Mouse (Mus musculus) MEL (cell line): ENCODE data around the gene Slc12a8. TPM values are rescaled to one million over a fixed set of nuclear protein-coding genes. Genes with fewer than 3 reads are reported as not detected.

Experiments used
- DNase-seq: peaks from one replicate; pipeline ENCODE4 v3.0.0; 2011; ENCODE audit warnings: low read depth, low spot score
- H3K27ac ChIP-seq: 2 replicates; pipeline ENCODE4 v1.5.1; 2012; ENCODE audit warnings: low read depth, mild to moderate bottlenecking, control low read depth, low read length, moderate library complexity; ENCODE audit not compliant: control insufficient read depth
- H3K27me3 ChIP-seq, 2 experiments: fragments of 150-350 bp in 1 of 2; sonication (generic) in 1 of 2; 2 replicates each; pipeline ENCODE4 v1.6.1; 2012; ENCODE audit warnings: low read length in 2 of 2, mild to moderate bottlenecking in 2 of 2, improper control_type of control experiment in 1 of 2, moderate library complexity in 1 of 2; ENCODE audit not compliant: insufficient read depth in 2 of 2, control insufficient read depth in 1 of 2
- H3K36me3 ChIP-seq, 2 experiments: 2 replicates each; pipeline ENCODE4 v1.6.1; 2012 to 2014; ENCODE audit warnings: low read length in 2 of 2, improper control_type of control experiment in 1 of 2, inconsistent platforms in 1 of 2, mild to moderate bottlenecking in 1 of 2; ENCODE audit not compliant: insufficient read depth in 2 of 2, control insufficient read depth in 1 of 2
- H3K4me1 ChIP-seq, 2 experiments: fragments of 150-350 bp in 1 of 2; sonication (generic) in 1 of 2; 2 replicates each; pipeline ENCODE4 v1.6.1; 2012; ENCODE audit warnings: low read length in 2 of 2, improper control_type of control experiment in 1 of 2, mild to moderate bottlenecking in 1 of 2; ENCODE audit not compliant: insufficient read depth in 2 of 2, control insufficient read depth in 1 of 2
- H3K4me3 ChIP-seq, 2 experiments: fragments of 150-350 bp in 1 of 2; sonication (generic) in 1 of 2; 2 replicates each; pipeline ENCODE4 v1.5.1; 2012; ENCODE audit warnings: low read depth in 2 of 2, low read length in 2 of 2, mild to moderate bottlenecking in 2 of 2, moderate library complexity in 2 of 2, control low read depth in 1 of 2, improper control_type of control experiment in 1 of 2; ENCODE audit not compliant: control insufficient read depth in 1 of 2, insufficient read depth in 1 of 2
- H3K79me2 ChIP-seq: 2 replicates; pipeline ENCODE4 v1.6.1; 2012; ENCODE audit warnings: mild to moderate bottlenecking, low read length, moderate library complexity; ENCODE audit not compliant: control insufficient read depth, poor library complexity, insufficient read depth
- H3K9ac ChIP-seq: 2 replicates; pipeline ENCODE4 v1.6.1; 2012; ENCODE audit warnings: low read depth, mild to moderate bottlenecking, control low read depth, low read length, moderate library complexity; ENCODE audit not compliant: control insufficient read depth, poor library complexity, severe bottlenecking
- H3K9me3 ChIP-seq: fragments of 150-350 bp; sonication (generic); replicated peaks from 2 replicates; pipeline ENCODE4 v1.6.1; 2012; ENCODE audit warnings: mild to moderate bottlenecking, low read length, improper control_type of control experiment, moderate library complexity; ENCODE audit not compliant: insufficient read depth
- CHD2 ChIP-seq: IDR thresholded peaks from 2 replicates; pipeline ENCODE4 v1.6.1; 2011; ENCODE audit warnings: low read length, improper control_type of control experiment
- CTCF ChIP-seq, 3 experiments: IDR thresholded peaks in 2 of 3; conservative IDR thresholded peaks in 1 of 3; 2 replicates each; pipeline ENCODE4 v1.5.1; 2011 to 2012; ENCODE audit warnings: low read length in 3 of 3, low read depth in 2 of 3, mild to moderate bottlenecking in 2 of 3, improper control_type of control experiment in 1 of 3, inconsistent platforms in 1 of 3, mixed read lengths in 1 of 3, moderate library complexity in 1 of 3; ENCODE audit not compliant: control insufficient read depth in 1 of 3, insufficient read depth in 1 of 3, poor library complexity in 1 of 3, severe bottlenecking in 1 of 3
- ELF1 ChIP-seq: IDR thresholded peaks from 2 replicates; pipeline ENCODE4 v1.6.1; 2014; ENCODE audit warnings: low read depth, mild to moderate bottlenecking, inconsistent platforms, low read length, improper control_type of control experiment, moderate library complexity
- ETS1 ChIP-seq: IDR thresholded peaks from 2 replicates; pipeline ENCODE4 v1.6.1; 2012; ENCODE audit warnings: low read depth, mild to moderate bottlenecking, inconsistent platforms, low read length, improper control_type of control experiment, moderate library complexity
- GABPA ChIP-seq: IDR thresholded peaks from 2 replicates; pipeline ENCODE4 v1.6.1; 2012; ENCODE audit warnings: low read depth, mild to moderate bottlenecking, inconsistent platforms, low read length, improper control_type of control experiment, moderate library complexity
- GATA1 ChIP-seq: IDR thresholded peaks from 2 replicates; pipeline ENCODE4 v1.6.1; 2011; ENCODE audit warnings: low read depth, low read length, improper control_type of control experiment
- HCFC1 ChIP-seq: IDR thresholded peaks from 2 replicates; pipeline ENCODE4 v1.6.1; 2012; ENCODE audit warnings: low read depth, mild to moderate bottlenecking, inconsistent platforms, low read length, improper control_type of control experiment, moderate library complexity
- KAT2A ChIP-seq: conservative IDR thresholded peaks from 2 replicates; pipeline ENCODE4 v1.6.1; 2012; ENCODE audit warnings: low read depth, low read length, improper control_type of control experiment, inconsistent platforms
- MAFK ChIP-seq: IDR thresholded peaks from 2 replicates; pipeline ENCODE4 v1.6.1; 2011; ENCODE audit warnings: low read depth, mild to moderate bottlenecking, low read length, improper control_type of control experiment, borderline replicate concordance
- MAZ ChIP-seq: IDR thresholded peaks from 2 replicates; pipeline ENCODE4 v1.6.1; 2012; ENCODE audit warnings: low read depth, mild to moderate bottlenecking, inconsistent platforms, low read length, improper control_type of control experiment
- MEF2A ChIP-seq: IDR thresholded peaks from 2 replicates; pipeline ENCODE4 v1.6.1; 2014; ENCODE audit warnings: low read depth, mild to moderate bottlenecking, inconsistent platforms, low read length, improper control_type of control experiment; ENCODE audit not compliant: poor library complexity, insufficient replicate concordance, severe bottlenecking; ENCODE audit errors: extremely low read depth
- MXI1 ChIP-seq: IDR thresholded peaks from 2 replicates; pipeline ENCODE4 v1.6.1; 2011; ENCODE audit warnings: mild to moderate bottlenecking, low read depth, low read length, improper control_type of control experiment
- MYB ChIP-seq: IDR thresholded peaks from 2 replicates; pipeline ENCODE4 v1.6.1; 2011; ENCODE audit warnings: mild to moderate bottlenecking, low read depth, low read length, improper control_type of control experiment
- MYC ChIP-seq: IDR thresholded peaks from 2 replicates; pipeline ENCODE4 v1.6.1; 2011; ENCODE audit warnings: low read depth, mild to moderate bottlenecking, low read length, improper control_type of control experiment, moderate library complexity
- NRF1 ChIP-seq: IDR thresholded peaks from 2 replicates; pipeline ENCODE4 v1.6.1; 2014; ENCODE audit warnings: low read depth, mild to moderate bottlenecking, inconsistent platforms, low read length, improper control_type of control experiment, moderate library complexity; ENCODE audit not compliant: poor library complexity, insufficient read depth, severe bottlenecking
- POLR2A ChIP-seq, 2 experiments: IDR thresholded peaks; 2 replicates each; pipeline ENCODE4 v1.6.1; 2011 to 2012; ENCODE audit warnings: low read length in 2 of 2, mild to moderate bottlenecking in 2 of 2, control low read depth in 1 of 2, improper control_type of control experiment in 1 of 2, low read depth in 1 of 2, moderate library complexity in 1 of 2; ENCODE audit not compliant: control insufficient read depth in 1 of 2, insufficient read depth in 1 of 2, poor library complexity in 1 of 2
- POLR2AphosphoS5 ChIP-seq: IDR thresholded peaks from 2 replicates; pipeline ENCODE4 v1.6.1; 2012; ENCODE audit warnings: low read depth, borderline replicate concordance, mild to moderate bottlenecking, inconsistent platforms, low read length, moderate library complexity, mixed read lengths
- RAD21 ChIP-seq: IDR thresholded peaks from 2 replicates; pipeline ENCODE4 v1.6.1; 2011; ENCODE audit warnings: mild to moderate bottlenecking, low read depth, low read length, improper control_type of control experiment
- SMC3 ChIP-seq: IDR thresholded peaks from 2 replicates; pipeline ENCODE4 v1.6.1; 2011; ENCODE audit warnings: low read depth, low read length, improper control_type of control experiment
- TAL1 ChIP-seq: IDR thresholded peaks from 2 replicates; pipeline ENCODE4 v1.6.1; 2012; ENCODE audit warnings: mild to moderate bottlenecking, inconsistent platforms, low read length, moderate library complexity, mixed read lengths
- UBTF ChIP-seq: IDR thresholded peaks from 2 replicates; pipeline ENCODE4 v1.6.1; 2012; ENCODE audit warnings: low read depth, mild to moderate bottlenecking, inconsistent platforms, low read length, improper control_type of control experiment, moderate library complexity, borderline replicate concordance; ENCODE audit not compliant: insufficient read depth
- ZMIZ1 ChIP-seq: IDR thresholded peaks from 2 replicates; pipeline ENCODE4 v1.6.1; 2012; ENCODE audit warnings: low read depth, mild to moderate bottlenecking, inconsistent platforms, low read length, improper control_type of control experiment, moderate library complexity
- ZNF384 ChIP-seq: IDR thresholded peaks from 2 replicates; pipeline ENCODE4 v1.6.1; 2012; ENCODE audit warnings: low read depth, mild to moderate bottlenecking, inconsistent platforms, low read length, improper control_type of control experiment
- polyA plus RNA-seq, 2 experiments: library from polyadenylated mRNA; stranded (reverse) in 1 of 2; unstranded in 1 of 2; fragments of >175 nt in 1 of 2; fragments of >200 nt in 1 of 2; gene quantifications; 2 replicates each; pipeline versions ENCODE4 v1.2.1 to v1.2.4; 2012; ENCODE audit warnings: low replicate concordance in 2 of 2, low read depth in 1 of 2; ENCODE audit not compliant: insufficient read length in 2 of 2, insufficient read depth in 1 of 2, missing spikeins in 1 of 2
- total RNA-seq: library from RNA; depleted of rRNA; stranded (reverse); fragments of 300-350 nt; gene quantifications from 2 replicates; pipeline ENCODE4 v1.2.3, GENCODE M21; 2012; rRNA removed

Slc12a8 gene
- not detected in 2 replicates for total RNA-seq
- polyA plus RNA-seq = under 1 TPM in 1 of 2 experiments, not detected in 1; 0.29 TPM

- Histone ChIP-seq H3K4me1 (no peaks in the 10 kb centered on the region), H3K9me3 (no peaks in the 10 kb centered on the region), H3K79me2 (no peaks in the 10 kb centered on the region), H3K27me3 (no peaks in the 10 kb centered on the region; a peak in 2 of 4 replicates), H3K4me3 (no peak within 1 kb of the TSS), H3K36me3 (no peaks in the 10 kb centered on the region), H3K9ac (no peak within 1 kb of the TSS), H3K27ac (no peak within 1 kb of the TSS)
- TF ChIP-seq MAZ = no peak
- TF ChIP-seq ETS1 = no peak
- no peak for TF ChIP-seq MYC
- no peak for TF ChIP-seq RAD21
- no peak for TF ChIP-seq MXI1
- TF ChIP-seq POLR2AphosphoS5 = no peak
- no peak for TF ChIP-seq KAT2A
- no peak for TF ChIP-seq NRF1
- TF ChIP-seq GABPA = no peak
- no peak for TF ChIP-seq ELF1
- TF ChIP-seq UBTF = no peak
- DNase-seq = no peak
Observed at GRCm38 (mm10) chr16:33516807-33517565, at the start of gene Slc12a8. Gene Slc12a8 (plus strand): TSS chr16:33517328.

- Histone ChIP-seq H3K4me1 (no peaks in the 10 kb centered on the region), H3K36me3 (peaks cover 0 to 20% of the 10 kb centered on the region in 2 experiments; a peak in 2 of 4 replicates), H3K4me3 (no peak overlapping the region)
Observed at GRCm38 (mm10) chr16:33467451-33467850, 49.7 kb upstream of the Slc12a8 start.

More at GRCm38 (mm10) chr16:33467451-33467850, 49.7 kb upstream of the Slc12a8 start:
- Histone ChIP-seq H3K9ac (no peak overlapping the region), H3K9me3 (no peaks in the 10 kb centered on the region), H3K27me3 (no peaks in the 10 kb centered on the region), H3K27ac (no peak overlapping the region), H3K79me2 (no peaks in the 10 kb centered on the region)
- TF ChIP-seq ZMIZ1 = no peak
- no peak for TF ChIP-seq MEF2A
- no peak for TF ChIP-seq UBTF
- no peak for TF ChIP-seq RAD21
- TF ChIP-seq TAL1 = no peak
- no peak for TF ChIP-seq CTCF (IDR thresholded peaks at IDR 0.05 in 2 of 3, conservative IDR thresholded peaks at IDR 0.05 in 1 of 3; ENCODE audit: control insufficient read depth in 1 of 3, insufficient read depth in 1 of 3, low read depth in 2 of 3, low read length in 3 of 3, poor library complexity in 1 of 3, severe bottlenecking in 1 of 3)
- TF ChIP-seq POLR2A (IDR thresholded peaks at IDR 0.05; ENCODE audit: control insufficient read depth in 1 of 2, insufficient read depth in 1 of 2, low read depth in 1 of 2, low read length in 2 of 2, poor library complexity in 1 of 2) = no peak
- TF ChIP-seq CHD2 = no peak
- TF ChIP-seq ELF1 = no peak
- no peak for TF ChIP-seq HCFC1
- TF ChIP-seq KAT2A = no peak
- TF ChIP-seq MXI1 = no peak
- TF ChIP-seq GATA1 = no peak
- TF ChIP-seq POLR2AphosphoS5 = no peak
- no peak for TF ChIP-seq ZNF384
- no peak for TF ChIP-seq MYB
- TF ChIP-seq SMC3 = no peak
- no peak for TF ChIP-seq ETS1
- no peak for TF ChIP-seq MAFK
- no peak for DNase-seq
